In the genomic region with DNA sequence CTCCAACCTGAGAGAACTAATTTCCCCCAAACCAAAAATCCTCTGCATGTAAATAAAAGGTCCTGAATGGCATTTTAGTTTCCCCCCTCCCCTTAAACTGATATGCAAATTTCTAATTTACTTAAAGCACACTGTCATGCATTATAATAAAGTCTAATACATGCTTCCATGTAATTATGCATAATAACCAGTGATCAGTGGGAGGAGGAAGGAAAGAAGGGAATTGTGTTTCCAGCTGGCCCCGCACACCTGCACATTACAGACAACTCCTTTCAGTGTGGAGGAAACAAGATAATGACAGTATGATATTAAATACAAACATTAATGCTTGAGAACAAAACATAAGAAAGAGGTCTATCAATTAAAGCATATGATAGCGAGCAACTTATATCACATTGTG, we compare ENCODE assay signal across 24 mouse cellular contexts.
"Had no signal": no experiment of that assay in that cellular context is flagged by ENCODE, and none has a peak within 500 bp of the region (broad histone marks: within the 10 kb centered on the region; RNA-seq: fewer than 3 reads in every experiment).

No protein-coding gene starts in this region.

- H3K4me2 ChIP-seq: limb, embryonic 13.5 days; liver, embryonic 12.5 days; liver, embryonic 15.5 days; lung, embryonic 15.5 days; midbrain, embryonic 11.5 days; midbrain, embryonic 15.5 days; neural tube, embryonic 12.5 days; neural tube, embryonic 15.5 days; stomach, embryonic 15.5 days had no signal

- H3K27ac ChIP-seq: kidney, postnatal 0 days; layer of hippocampus, adult 2 months; limb, embryonic 10.5 days; limb, embryonic 13.5 days; liver, embryonic 12.5 days; liver, embryonic 15.5 days; lung, embryonic 15.5 days; midbrain, embryonic 15.5 days; neural tube, embryonic 12.5 days; neural tube, embryonic 15.5 days; stomach, embryonic 15.5 days had no signal

- DNase-seq: kidney, postnatal 25 days; layer of hippocampus, adult 9-11 months; liver; lung, adult 18-20 months; lung, postnatal 10 days; lung, postnatal 36 days; right cerebral cortex, adult 18-20 months; right cerebral cortex, postnatal 14 days; right cerebral cortex, postnatal 4 days; thymus, adult 18-20 months; thymus, postnatal 36 days had no signal

- H3K4me3 ChIP-seq: layer of hippocampus, adult 2 months; limb, embryonic 10.5 days; limb, embryonic 13.5 days; liver, embryonic 12.5 days; liver, embryonic 15.5 days; lung, embryonic 15.5 days; megakaryocyte, embryonic 14.5 days; midbrain, embryonic 15.5 days; neural tube, embryonic 12.5 days; neural tube, embryonic 15.5 days; stomach, embryonic 15.5 days had no signal

- H3K9me3 ChIP-seq: limb, embryonic 10.5 days; limb, embryonic 13.5 days; liver, embryonic 12.5 days; liver, embryonic 15.5 days; lung, embryonic 15.5 days; midbrain, embryonic 15.5 days; neural tube, embryonic 12.5 days; neural tube, embryonic 15.5 days; stomach, embryonic 15.5 days had no signal

- ATAC-seq: liver, embryonic 12.5 days; midbrain, embryonic 15.5 days had no signal

- H3K27me3 ChIP-seq: limb, embryonic 13.5 days; liver, embryonic 12.5 days; liver, embryonic 15.5 days; lung, embryonic 15.5 days; megakaryocyte, embryonic 14.5 days; midbrain, embryonic 15.5 days; neural tube, embryonic 12.5 days; neural tube, embryonic 15.5 days; stomach, embryonic 15.5 days had no signal

- H3K9ac ChIP-seq: limb, embryonic 13.5 days; liver, embryonic 12.5 days; liver, embryonic 15.5 days; lung, embryonic 15.5 days; midbrain, embryonic 15.5 days; neural tube, embryonic 12.5 days; neural tube, embryonic 15.5 days; stomach, embryonic 15.5 days had no signal

- H3K4me1 ChIP-seq: limb, embryonic 13.5 days; liver, embryonic 12.5 days; liver, embryonic 15.5 days; lung, embryonic 15.5 days; megakaryocyte, embryonic 14.5 days; midbrain, embryonic 15.5 days; neural tube, embryonic 12.5 days; neural tube, embryonic 15.5 days; stomach, embryonic 15.5 days had no signal

- H3K36me3 ChIP-seq: limb, embryonic 10.5 days; limb, embryonic 13.5 days; liver, embryonic 12.5 days; liver, embryonic 15.5 days; lung, embryonic 15.5 days; midbrain, embryonic 15.5 days; neural tube, embryonic 12.5 days; neural tube, embryonic 15.5 days; stomach, embryonic 15.5 days had no signal
